Mouse (Mus musculus) G1E (cell line): ENCODE data around the gene Tnfrsf4.

Experiments
- CTCF ChIP-seq: IDR thresholded peaks from 2 replicates; pipeline ENCODE4 v1.5.1; 2012; ENCODE audit warnings: low read depth, low read length, inconsistent platforms, mixed read lengths
- GATA1 ChIP-seq: IDR thresholded peaks from 2 replicates; pipeline ENCODE4 v1.6.1; 2012; ENCODE audit warnings: borderline replicate concordance, low read length, inconsistent platforms, mixed read lengths
- GATA2 ChIP-seq: IDR thresholded peaks from 2 replicates; pipeline ENCODE4 v1.6.1; 2012; ENCODE audit warnings: low read depth, low read length, inconsistent platforms, borderline replicate concordance
- POLR2AphosphoS5 ChIP-seq: IDR thresholded peaks from 2 replicates; pipeline ENCODE4 v1.6.1; 2012; ENCODE audit warnings: low read depth, low read length, inconsistent platforms; ENCODE audit not compliant: insufficient replicate concordance
- TAL1 ChIP-seq: conservative IDR thresholded peaks from 2 replicates; pipeline ENCODE4 v1.6.1; 2012; ENCODE audit warnings: low read depth, low read length, inconsistent platforms, mixed read lengths

- TF ChIP-seq CTCF (no peak), POLR2AphosphoS5 (no peak), GATA2 (no peak), GATA1 (no peak), TAL1 (no peak)
Observed at GRCm38 (mm10) chr4:156049779-156050178, 36.1 kb downstream of the Tnfrsf4 start.
